Comparison of ENCODE assay signal across 15 mouse cellular contexts in the genomic region with DNA sequence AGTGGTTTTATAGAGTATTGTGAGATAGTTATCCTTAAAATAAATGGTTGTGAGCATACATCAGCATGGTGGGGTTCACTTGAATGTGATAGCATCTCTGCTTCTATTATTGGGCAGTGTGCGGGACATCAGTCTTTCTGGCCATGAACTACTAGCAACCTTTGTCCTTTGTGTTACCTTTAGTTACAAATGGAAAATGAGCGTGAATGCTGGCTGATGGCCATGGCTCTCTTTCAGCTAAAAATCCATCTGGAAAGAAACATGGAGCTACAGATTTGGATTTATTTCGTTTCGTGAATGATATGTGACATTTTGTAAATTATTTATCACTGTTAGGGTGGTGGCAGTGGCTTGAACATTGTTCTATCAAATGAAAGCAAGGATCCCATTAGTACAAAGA.
DNase-seq lines count a peak whose midpoint lies in the region; ATAC-seq and TF ChIP-seq lines count a peak whose summit lies in the region.
"Had no signal": no experiment of that assay in that cellular context is flagged by ENCODE, and none has a peak within 500 bp of the region (broad histone marks: within the 10 kb centered on the region; RNA-seq: fewer than 3 reads in every experiment).

No protein-coding gene starts in this region.

- no peaks in the 10 kb centered on the region for H3K27me3 ChIP-seq in heart, postnatal 0 days (ENCODE audit: control insufficient read depth, insufficient read depth, low read length)
- no peaks in the 10 kb centered on the region for H3K27me3 ChIP-seq in hindbrain, postnatal 0 days (ENCODE audit: insufficient read depth, low read length)
- H3K27me3 ChIP-seq: limb, embryonic 13.5 days; lung, embryonic 15.5 days; megakaryocyte, embryonic 14.5 days had no signal

- TF ChIP-seq CTCF in heart, postnatal 0 days (IDR thresholded peaks at IDR 0.05; ENCODE audit: low read depth): no peak
- no peak for TF ChIP-seq CTCF in hindbrain, postnatal 0 days (IDR thresholded peaks at IDR 0.05; ENCODE audit: low read depth)

- no peak overlapping the region for H3K4me3 ChIP-seq in heart, postnatal 0 days (ENCODE audit: low read depth, low read length)
- H3K4me3 ChIP-seq in hindbrain, postnatal 0 days (ENCODE audit: low read length): no peak overlapping the region
- H3K4me3 ChIP-seq: limb, embryonic 13.5 days; lung, embryonic 15.5 days; megakaryocyte, embryonic 14.5 days had no signal

- TF ChIP-seq EP300 in heart, postnatal 0 days (IDR thresholded peaks at IDR 0.05; ENCODE audit: low read depth): no peak

- ATAC-seq in heart, postnatal 0 days (ENCODE audit: insufficient read depth, low read depth): no peak
- ATAC-seq in hindbrain, postnatal 0 days: no peak
- ATAC-seq: activated CD4-positive, CD25-positive, alpha-beta regulatory T cell, adult 4 months; CD4-positive, CD25-positive, alpha-beta regulatory T cell, adult 4 months; inflammation-experienced regulatory T-cells, adult 6 months had no signal

- WGBS in heart, postnatal 0 days: 37% methylated on average over 4 of the region's 4 CpGs
- WGBS in hindbrain, postnatal 0 days: 40% methylated on average over 4 of the region's 4 CpGs

- 0 out of 2 replicates have a peak overlapping the region, but pooled peaks have one; percentile 20 for H3K27ac ChIP-seq in heart, postnatal 0 days (ENCODE audit: low read depth)
- H3K27ac ChIP-seq in hindbrain, postnatal 0 days: peak overlapping the region; percentile 36; the same call in 1 of the 2 replicates
- H3K27ac ChIP-seq: lung, embryonic 15.5 days had no signal

- H3K4me1 ChIP-seq in heart, postnatal 0 days (ENCODE audit: control insufficient read depth, insufficient read depth): peaks cover 21% of the 10 kb centered on the region
- H3K4me1 ChIP-seq in hindbrain, postnatal 0 days (ENCODE audit: insufficient read depth, low read length): no peaks in the 10 kb centered on the region; the same call in 1 of the 2 replicates

- H3K9me3 ChIP-seq in heart, postnatal 0 days (replicated peaks; ENCODE audit: control insufficient read depth, low read length): no peaks in the 10 kb centered on the region
- no peaks in the 10 kb centered on the region for H3K9me3 ChIP-seq in hindbrain, postnatal 0 days (ENCODE audit: low read length)
- H3K9me3 ChIP-seq: limb, embryonic 13.5 days; lung, embryonic 15.5 days; megakaryocyte, embryonic 14.5 days had no signal

- H3K4me2 ChIP-seq in heart, postnatal 0 days (ENCODE audit: low read depth, low read length): peak overlapping the region; percentile 21; the same call in 1 of the 2 replicates
- 0 out of 2 replicates have a peak overlapping the region, but pooled peaks have one; percentile 11 for H3K4me2 ChIP-seq in hindbrain, postnatal 0 days (ENCODE audit: low read depth, low read length)
- H3K4me2 ChIP-seq: limb, embryonic 13.5 days; lung, embryonic 15.5 days had no signal

- no peak for DNase-seq in heart, postnatal 0 days (ENCODE audit: low spot score)
- no peak for DNase-seq in heart, postnatal 4 days
- peak; percentile 18 for DNase-seq in retina, postnatal 1 day
- DNase-seq in retina, embryonic 14.5 days (ENCODE audit: low spot score): no peak
- DNase-seq in hindbrain, postnatal 0 days (ENCODE audit: low spot score): no peak
- DNase-seq in right cerebral cortex, adult 2 months (ENCODE audit: low spot score in 2 of 2): no peak
- DNase-seq in layer of hippocampus, adult 11-12 months (ENCODE audit: low spot score): no peak
- DNase-seq: cerebellum, postnatal 14 days; gastrocnemius, postnatal 36 days had no signal

- H3K36me3 ChIP-seq in heart, postnatal 0 days (replicated peaks; ENCODE audit: control insufficient read depth, insufficient read depth, low read length): peaks cover under 1% of the 10 kb centered on the region
- H3K36me3 ChIP-seq in hindbrain, postnatal 0 days (ENCODE audit: insufficient read depth, low read length): no peaks in the 10 kb centered on the region
- H3K36me3 ChIP-seq: lung, embryonic 15.5 days had no signal

- no peak overlapping the region; the same call in 1 of the 2 replicates for H3K9ac ChIP-seq in heart, postnatal 0 days (replicated peaks; ENCODE audit: low read depth, low read length)
- no peak overlapping the region for H3K9ac ChIP-seq in hindbrain, postnatal 0 days (replicated peaks; ENCODE audit: low read length)
- H3K9ac ChIP-seq: limb, embryonic 13.5 days; lung, embryonic 15.5 days had no signal
